Mouse (Mus musculus): ENCODE results near the gene Szrd1. TPM values are rescaled to one million over a fixed set of nuclear protein-coding genes. Genes with fewer than 3 reads are reported as not detected.

The Szrd1 gene
- polyA plus RNA-seq, 1 experiment from 2014 or later: 24.4 TPM

GRCm38 (mm10) chr4:141101291-141101690 is 38.3 kb downstream of the Szrd1 start:
- H3K9ac ChIP-seq: no peak overlapping the region
- no peaks in the 10 kb centered on the region for H3K27me3 ChIP-seq (replicated peaks)
- H3K36me3 ChIP-seq (replicated peaks): no peaks in the 10 kb centered on the region
- H3K27ac ChIP-seq: no peak overlapping the region
- H3K4me3 ChIP-seq: no peak overlapping the region
- H3K4me1 ChIP-seq: no peaks in the 10 kb centered on the region
- no peaks in the 10 kb centered on the region for H3K9me3 ChIP-seq
- H3K4me2 ChIP-seq: no peak overlapping the region
- no peak for ATAC-seq (replicated peaks)
- WGBS: 93% methylated on average over 9 of the region's 9 CpGs

- Histone ChIP-seq H3K9me3 (no peaks in the 10 kb centered on the region), H3K36me3 (replicated peaks) (no peaks in the 10 kb centered on the region), H3K27me3 (replicated peaks) (no peaks in the 10 kb centered on the region), H3K4me3 (no peak overlapping the region), H3K27ac (no peak overlapping the region), H3K4me1 (no peaks in the 10 kb centered on the region), H3K9ac (no peak overlapping the region), H3K4me2 (no peak overlapping the region)
- 78% methylated on average over 5 of the region's 5 CpGs for WGBS
- ATAC-seq (replicated peaks): no peak
These were observed 39.6 kb downstream of the Szrd1 start for GRCm38 (mm10) chr4:141099956-141100355.

GRCm38 (mm10) chr4:141098935-141099334 is 40.6 kb downstream of the Szrd1 start:
- Histone ChIP-seq H3K27ac (no peak overlapping the region), H3K4me3 (no peak overlapping the region), H3K36me3 (replicated peaks) (no peaks in the 10 kb centered on the region), H3K9me3 (no peaks in the 10 kb centered on the region), H3K27me3 (replicated peaks) (no peaks in the 10 kb centered on the region), H3K9ac (no peak overlapping the region), H3K4me1 (no peaks in the 10 kb centered on the region), H3K4me2 (no peak overlapping the region)
- ATAC-seq (replicated peaks): no peak
- 87% methylated on average over 4 of the region's 4 CpGs for WGBS

- Histone ChIP-seq H3K9ac (no peak overlapping the region), H3K9me3 (no peaks in the 10 kb centered on the region), H3K4me2 (no peak overlapping the region), H3K27ac (no peak overlapping the region), H3K36me3 (replicated peaks) (no peaks in the 10 kb centered on the region), H3K27me3 (replicated peaks) (no peaks in the 10 kb centered on the region), H3K4me3 (no peak overlapping the region), H3K4me1 (no peaks in the 10 kb centered on the region)
- 16% methylated on average over 9 of the region's 9 CpGs for WGBS
- ATAC-seq (replicated peaks): no peak
These were observed 42.9 kb downstream of the Szrd1 start for GRCm38 (mm10) chr4:141096710-141097109.

- H3K27me3 ChIP-seq (replicated peaks): no peaks in the 10 kb centered on the region
- WGBS: 81% methylated on average over 10 of the region's 10 CpGs
- H3K36me3 ChIP-seq (replicated peaks): no peaks in the 10 kb centered on the region
These were observed 44.6 kb downstream of the Szrd1 start for GRCm38 (mm10) chr4:141095016-141095415.

GRCm38 (mm10) chr4:141088714-141089113 is 50.9 kb downstream of the Szrd1 start:
- 73% methylated on average over 9 of the region's 9 CpGs for WGBS
- Histone ChIP-seq H3K4me2 (no peak overlapping the region), H3K36me3 (replicated peaks) (no peaks in the 10 kb centered on the region), H3K9ac (no peak overlapping the region), H3K9me3 (no peaks in the 10 kb centered on the region), H3K27me3 (replicated peaks) (no peaks in the 10 kb centered on the region), H3K27ac (no peak overlapping the region), H3K4me3 (no peak overlapping the region), H3K4me1 (no peaks in the 10 kb centered on the region)
- ATAC-seq (replicated peaks): no peak

More at GRCm38 (mm10) chr4:141095016-141095415, 44.6 kb downstream of the Szrd1 start:
- Histone ChIP-seq H3K9me3 (no peaks in the 10 kb centered on the region), H3K4me1 (no peaks in the 10 kb centered on the region), H3K27ac (no peak overlapping the region), H3K4me2 (no peak overlapping the region), H3K9ac (no peak overlapping the region), H3K4me3 (no peak overlapping the region)
- no peak for ATAC-seq (replicated peaks)

- Histone ChIP-seq H3K27ac (no peak within 1 kb of the TSS), H3K4me1 (no peaks in the 10 kb centered on the region), H3K36me3 (replicated peaks) (no peaks in the 10 kb centered on the region), H3K9ac (no peak within 1 kb of the TSS), H3K9me3 (no peaks in the 10 kb centered on the region), H3K4me2 (no peak within 1 kb of the TSS), H3K4me3 (no peak within 1 kb of the TSS), H3K27me3 (replicated peaks) (no peaks in the 10 kb centered on the region)
- ATAC-seq (replicated peaks): no peak
- WGBS: 79% methylated on average over 6 of the region's 6 CpGs
These were observed 51.5 kb downstream of the Szrd1 start, which contains the start of gene Spata21 for GRCm38 (mm10) chr4:141088033-141088432. Gene Spata21, plus strand, starts transcription at chr4:141088333.

GRCm38 (mm10) chr4:141086862-141087261 is 52.7 kb downstream of the Szrd1 start:
- Histone ChIP-seq H3K36me3 (replicated peaks) (no peaks in the 10 kb centered on the region), H3K27me3 (replicated peaks) (no peaks in the 10 kb centered on the region), H3K4me3 (no peak overlapping the region), H3K4me2 (no peak overlapping the region), H3K27ac (no peak overlapping the region), H3K4me1 (no peaks in the 10 kb centered on the region), H3K9ac (no peak overlapping the region), H3K9me3 (no peaks in the 10 kb centered on the region)
- WGBS: 84% methylated on average over 10 of the region's 10 CpGs
- no peak for ATAC-seq (replicated peaks)

GRCm38 (mm10) chr4:141078510-141079137 is 61.0 kb downstream of the Szrd1 start:
- H3K9ac ChIP-seq: no peak overlapping the region
- peaks cover 2% of the 10 kb centered on the region; the same call in 1 of the 2 replicates for H3K36me3 ChIP-seq (replicated peaks)
- H3K9me3 ChIP-seq: no peaks in the 10 kb centered on the region
- H3K4me1 ChIP-seq: peaks cover 19% of the 10 kb centered on the region
- no peak overlapping the region for H3K4me2 ChIP-seq
- H3K27me3 ChIP-seq (replicated peaks): no peaks in the 10 kb centered on the region
- 66% methylated on average over 18 of the region's 18 CpGs for WGBS
- peak; percentile 61 for ATAC-seq (replicated peaks)
- no peak overlapping the region for H3K27ac ChIP-seq
- H3K4me3 ChIP-seq: no peak overlapping the region

GRCm38 (mm10) chr4:141077681-141078509 is 61.7 kb downstream of the Szrd1 start, which contains the start of gene Necap2:
Gene Necap2, minus strand, starts transcription at chr4:141078357.
- Histone ChIP-seq H3K9me3 (no peaks in the 10 kb centered on the region), H3K27ac (peak within 1 kb of the TSS; percentile 80), H3K4me2 (peak within 1 kb of the TSS; percentile 97), H3K4me3 (peak within 1 kb of the TSS; percentile 91), H3K36me3 (replicated peaks) (peaks cover 7% of the 10 kb centered on the region; the same call in 1 of the 2 replicates), H3K27me3 (replicated peaks) (no peaks in the 10 kb centered on the region), H3K9ac (peak within 1 kb of the TSS; percentile 92), H3K4me1 (peaks cover 19% of the 10 kb centered on the region)
- WGBS: 1% methylated on average over 67 of the region's 67 CpGs
- ATAC-seq (replicated peaks): peak; percentile 92

- ATAC-seq (replicated peaks): no peak
- Histone ChIP-seq H3K4me3 (peak overlapping the region; percentile 91), H3K4me1 (peaks cover 19% of the 10 kb centered on the region), H3K9me3 (no peaks in the 10 kb centered on the region), H3K9ac (peak overlapping the region; percentile 92), H3K36me3 (replicated peaks) (peaks cover 10% of the 10 kb centered on the region), H3K27ac (0 out of 2 replicates have a peak overlapping the region, but pooled peaks have one; percentile 7), H3K4me2 (peak overlapping the region; percentile 97), H3K27me3 (replicated peaks) (no peaks in the 10 kb centered on the region)
- 83% methylated on average over 17 of the region's 17 CpGs for WGBS
These were observed 62.6 kb downstream of the Szrd1 start for GRCm38 (mm10) chr4:141076761-141077506.

- peaks cover 19% of the 10 kb centered on the region for H3K4me1 ChIP-seq
- no peak for ATAC-seq (replicated peaks)
- no peak overlapping the region for H3K9ac ChIP-seq
- H3K4me2 ChIP-seq: no peak overlapping the region
- no peak overlapping the region for H3K4me3 ChIP-seq
- peaks cover 24% of the 10 kb centered on the region for H3K36me3 ChIP-seq (replicated peaks)
- H3K9me3 ChIP-seq: no peaks in the 10 kb centered on the region
- no peak overlapping the region for H3K27ac ChIP-seq
- 96% methylated on average over 4 of the region's 4 CpGs for WGBS
- no peaks in the 10 kb centered on the region for H3K27me3 ChIP-seq (replicated peaks)
These were observed 65.5 kb downstream of the Szrd1 start for GRCm38 (mm10) chr4:141074109-141074508.
